Mouse (Mus musculus) inflammation-experienced regulatory T-cells (primary cell): ENCODE measurements around the gene Zfp874a. TPM values are rescaled to one million over a fixed set of nuclear protein-coding genes. Genes with fewer than 3 reads are reported as not detected.

Experiments used
- polyA plus RNA-seq, 2 experiments: library from polyadenylated mRNA; unstranded; fragments of 100-300 nt; shearing (Covaris generic); gene quantifications; one replicate each; pipeline ENCODE4 v1.2.1; 2017

The Zfp874a gene
- 10 to 100 TPM in 1 of 2 experiments, 1 to 10 TPM in 1; 9.0 to 15.1 TPM for polyA plus RNA-seq

GRCm38 (mm10) chr13:67451172-67452020 is at the start of gene Zfp874a:
Gene Zfp874a, minus strand, starts transcription at chr13:67451624.

GRCm38 (mm10) chr13:67500084-67500719 is 48.8 kb upstream of the Zfp874a start, which contains the start of gene Zfp58:
Gene Zfp58, minus strand, starts transcription at chr13:67500555.

GRCm38 (mm10) chr13:67483625-67484423 is 32.4 kb upstream of the Zfp874a start, which contains the start of gene Zfp874b:
Gene Zfp874b, minus strand, starts transcription at chr13:67484258.

GRCm38 (mm10) chr13:67421207-67421857 is 30.1 kb downstream of the Zfp874a start, which contains the start of gene Zfp459:
Gene Zfp459, minus strand, starts transcription at chr13:67421418.

GRCm38 (mm10) chr13:67399183-67399903 is 52.1 kb downstream of the Zfp874a start, which contains the start of gene Zfp429:
Gene Zfp429, minus strand, starts transcription at chr13:67399819.

GRCm38 (mm10) chr13:67375050-67375911 is 76.1 kb downstream of the Zfp874a start, which contains the start of the genes Gm28041 and Zfp456:
Gene Gm28041, minus strand, starts transcription at chr13:67375733.
Gene Zfp456, minus strand, starts transcription at chr13:67375810.

Other genes starting within 250 kb of the Zfp874a start
- 1 to 10 TPM; 1.3 to 3.5 TPM for gene Zfp458, start 173.2 kb downstream of the Zfp874a start, polyA plus RNA-seq
- gene Zfp457, start 145.1 kb downstream of the Zfp874a start, polyA plus RNA-seq = 1 to 10 TPM in 1 of 2 experiments, under 1 TPM in 1; 0.48 to 2.3 TPM
- 1 to 10 TPM; 7.7 to 8.4 TPM for gene Zfp595, start 119.1 kb downstream of the Zfp874a start, polyA plus RNA-seq
- gene Gm28044, start 91.1 kb downstream of the Zfp874a start, polyA plus RNA-seq = 1 to 10 TPM in 1 of 2 experiments, under 1 TPM in 1; 0.90 to 1.3 TPM
- 1 to 10 TPM; 2.3 to 4.4 TPM for gene Zfp953, start 91.0 kb downstream of the Zfp874a start, polyA plus RNA-seq
- gene Gm28041, start 75.9 kb downstream of the Zfp874a start, polyA plus RNA-seq = 1 to 10 TPM in 1 of 2 experiments, under 1 TPM in 1; 0.63 to 3.1 TPM
- 1 to 10 TPM; 5.9 to 9.4 TPM for gene Zfp456, start 75.8 kb downstream of the Zfp874a start, polyA plus RNA-seq
- gene Zfp429, start 51.8 kb downstream of the Zfp874a start, polyA plus RNA-seq = 10 to 100 TPM; 19.9 to 22.8 TPM
- 1 to 10 TPM; 3.1 to 3.7 TPM for gene Zfp459, start 30.2 kb downstream of the Zfp874a start, polyA plus RNA-seq
- gene Zfp874b, start 32.6 kb upstream of the Zfp874a start, polyA plus RNA-seq = 10 to 100 TPM in 1 of 2 experiments, 1 to 10 TPM in 1; 7.6 to 13.0 TPM
- gene Zfp58, start 48.9 kb upstream of the Zfp874a start, polyA plus RNA-seq = 10 to 100 TPM; 14.6 to 21.7 TPM
- under 1 TPM in 1 of 2 experiments, not detected in 1; 0.36 TPM for gene Gm26965, start 74.5 kb upstream of the Zfp874a start, polyA plus RNA-seq
- 10 to 100 TPM; 37.3 to 43.0 TPM for gene Zfp87, start 74.6 kb upstream of the Zfp874a start, polyA plus RNA-seq
- 10 to 100 TPM; 16.6 to 20.8 TPM for gene Zfp748, start 102.2 kb upstream of the Zfp874a start, polyA plus RNA-seq
- gene Zfp729b, start 158.1 kb upstream of the Zfp874a start, polyA plus RNA-seq = 1 to 10 TPM; 5.5 to 5.8 TPM
- gene Gm49345, start 186.1 kb upstream of the Zfp874a start, polyA plus RNA-seq = 1 to 10 TPM; 1.0 to 3.9 TPM
- 1 to 10 TPM; 6.9 to 8.2 TPM for gene Zfp729a, start 186.2 kb upstream of the Zfp874a start, polyA plus RNA-seq
- gene Zfp738, start 235.4 kb upstream of the Zfp874a start, polyA plus RNA-seq = 10 to 100 TPM; 20.8 to 23.2 TPM